Mouse (Mus musculus) midbrain, embryonic 11.5 days (tissue): ENCODE measurements around the gene Fmnl2. TPM values are rescaled to one million over a fixed set of nuclear protein-coding genes. Genes with fewer than 3 reads are reported as not detected.

Experiments used
- ATAC-seq: fragments of 200-750 bp; cut with Nextera tagmentation; 2 replicates; pipeline ENCODE4 v1.8.0; 2017; ENCODE audit warnings: moderate TSS enrichment, moderate library complexity; ENCODE audit not compliant: low FRiP score
- DNase-seq: peaks from one replicate; pipeline ENCODE4 v3.0.0; 2015; ENCODE audit warnings: low spot score; ENCODE audit errors: missing footprints
- H3K27ac ChIP-seq: fragments of 300-500 bp; sonication (generic); 2 replicates; pipeline ENCODE4 v1.5.1; 2014; ENCODE audit warnings: low read depth, low read length
- H3K27me3 ChIP-seq: fragments of 300-500 bp; sonication (generic); 2 replicates; pipeline ENCODE4 v1.6.1; 2014; ENCODE audit warnings: mild to moderate bottlenecking, low read length, moderate library complexity, mixed read lengths; ENCODE audit not compliant: control insufficient read depth, insufficient read depth
- H3K36me3 ChIP-seq: fragments of 300-500 bp; sonication (generic); 2 replicates; pipeline ENCODE4 v1.6.1; 2014; ENCODE audit warnings: mild to moderate bottlenecking, low read length, moderate library complexity, mixed read lengths; ENCODE audit not compliant: control insufficient read depth, insufficient read depth
- H3K4me1 ChIP-seq: fragments of 300-500 bp; sonication (generic); 2 replicates; pipeline ENCODE4 v1.6.1; 2014; ENCODE audit warnings: low read length; ENCODE audit not compliant: control insufficient read depth, insufficient read depth
- H3K4me2 ChIP-seq: fragments of 300-500 bp; sonication (generic); 2 replicates; pipeline ENCODE4 v1.6.1; 2014; ENCODE audit warnings: mild to moderate bottlenecking, moderate library complexity
- H3K4me3 ChIP-seq: fragments of 300-500 bp; sonication (generic); 2 replicates; pipeline ENCODE4 v1.5.1; 2014; ENCODE audit warnings: low read depth, low read length
- H3K9ac ChIP-seq: fragments of 300-500 bp; sonication (generic); 2 replicates; pipeline ENCODE4 v1.6.1; 2014; ENCODE audit warnings: low read length
- H3K9me3 ChIP-seq: fragments of 300-500 bp; sonication (generic); 2 replicates; pipeline ENCODE4 v1.6.1; 2016; ENCODE audit warnings: low read length; ENCODE audit not compliant: control insufficient read depth
- WGBS: fragments of 180-500 bp; shearing (Covaris S2); extraction: QIAGEN DNeasy Blood & Tissue Kit; methylation state at CpG from one replicate; pipeline ENCODE4 v1.1.7; 2014; 5-methylcytosine and 5-hydroxymethylcytosine counted together
- polyA plus RNA-seq: library from polyadenylated mRNA; unstranded; fragments of >200 nt; fragmentation: Nextera tagmentation; extraction: Ambion mirVana; gene quantifications from 2 replicates; pipeline ENCODE4 v1.2.1, GENCODE M21; 2014

Fmnl2 gene
- polyA plus RNA-seq, 1 experiment from 2014 or later = 9.4 TPM

DNA sequence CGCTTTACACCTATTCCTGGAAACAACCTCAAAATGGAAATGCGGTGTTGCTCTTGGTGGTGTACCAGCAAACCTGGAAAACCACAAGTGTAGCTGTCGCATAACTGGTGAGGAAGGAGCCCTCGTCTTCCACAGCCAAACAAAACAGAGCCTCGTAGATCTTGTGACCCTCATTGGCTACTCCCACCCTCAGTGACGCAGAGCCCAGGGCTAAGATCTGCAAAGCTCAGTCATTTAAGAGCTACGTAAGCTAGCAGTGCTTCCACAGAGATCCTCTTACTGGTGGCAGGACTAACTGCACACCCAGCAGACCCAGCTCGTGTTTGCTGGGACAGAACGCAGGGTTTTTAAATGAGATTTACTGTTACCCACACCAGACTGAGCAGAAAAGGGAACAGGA is 237.4 kb downstream of the Fmnl2 start:
- Histone ChIP-seq H3K27me3 (no peaks in the 10 kb centered on the region), H3K4me2 (no peak overlapping the region), H3K4me3 (no peak overlapping the region), H3K9me3 (no peaks in the 10 kb centered on the region), H3K4me1 (no peaks in the 10 kb centered on the region), H3K27ac (no peak overlapping the region), H3K9ac (no peak overlapping the region), H3K36me3 (no peaks in the 10 kb centered on the region)
- DNase-seq (no peak), ATAC-seq (no peak)
- WGBS = 91% methylated on average over 9 of the region's 9 CpGs

DNA sequence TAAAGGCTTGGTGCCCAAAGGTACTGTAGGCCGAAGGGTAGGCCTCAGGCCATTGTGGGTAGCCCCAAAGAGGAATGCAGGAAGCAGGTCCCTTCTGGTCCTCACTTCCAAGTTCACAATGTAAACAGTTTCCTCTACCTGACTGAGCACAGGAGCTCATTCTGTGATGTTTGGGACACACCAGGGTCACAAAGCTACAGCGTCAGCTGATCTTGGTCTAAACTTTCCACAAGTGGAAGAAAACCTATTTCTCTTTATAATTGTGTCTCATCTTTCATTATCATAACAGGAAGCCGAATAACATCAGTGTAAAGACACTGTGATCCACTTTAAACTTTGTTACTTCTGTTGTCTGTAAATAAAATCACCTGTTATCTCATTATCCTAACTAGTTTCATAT is 237.8 kb downstream of the Fmnl2 start:
- Histone ChIP-seq H3K27me3 (no peaks in the 10 kb centered on the region), H3K36me3 (no peaks in the 10 kb centered on the region), H3K4me1 (no peaks in the 10 kb centered on the region), H3K9ac (no peak overlapping the region), H3K27ac (no peak overlapping the region), H3K9me3 (no peaks in the 10 kb centered on the region), H3K4me2 (no peak overlapping the region), H3K4me3 (no peak overlapping the region)
- no peak for DNase-seq
- no peak for ATAC-seq
- WGBS = 96% methylated on average over 3 of the region's 3 CpGs

DNA sequence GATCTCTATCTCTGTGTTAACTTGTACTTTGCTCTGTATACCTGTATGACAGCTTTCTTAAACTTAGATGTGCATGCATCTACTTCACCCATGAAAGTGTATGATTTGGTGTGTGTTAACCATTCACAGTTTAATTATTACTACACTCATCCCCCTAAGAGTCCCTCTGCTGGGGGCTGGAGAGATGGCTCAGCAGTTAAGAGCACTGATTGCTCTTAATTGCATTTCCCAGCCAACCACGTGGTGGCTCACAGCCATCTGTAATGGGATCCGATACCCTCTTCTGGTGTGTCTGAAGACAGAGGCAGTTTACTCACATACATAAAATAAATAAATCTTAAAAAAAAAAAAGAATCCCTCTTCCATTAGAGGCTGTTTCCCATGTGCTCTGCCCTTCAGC is 242.4 kb downstream of the Fmnl2 start:
- WGBS = 74% methylated on average over 2 of the region's 2 CpGs
- ATAC-seq (no peak), DNase-seq (no peak)

DNA sequence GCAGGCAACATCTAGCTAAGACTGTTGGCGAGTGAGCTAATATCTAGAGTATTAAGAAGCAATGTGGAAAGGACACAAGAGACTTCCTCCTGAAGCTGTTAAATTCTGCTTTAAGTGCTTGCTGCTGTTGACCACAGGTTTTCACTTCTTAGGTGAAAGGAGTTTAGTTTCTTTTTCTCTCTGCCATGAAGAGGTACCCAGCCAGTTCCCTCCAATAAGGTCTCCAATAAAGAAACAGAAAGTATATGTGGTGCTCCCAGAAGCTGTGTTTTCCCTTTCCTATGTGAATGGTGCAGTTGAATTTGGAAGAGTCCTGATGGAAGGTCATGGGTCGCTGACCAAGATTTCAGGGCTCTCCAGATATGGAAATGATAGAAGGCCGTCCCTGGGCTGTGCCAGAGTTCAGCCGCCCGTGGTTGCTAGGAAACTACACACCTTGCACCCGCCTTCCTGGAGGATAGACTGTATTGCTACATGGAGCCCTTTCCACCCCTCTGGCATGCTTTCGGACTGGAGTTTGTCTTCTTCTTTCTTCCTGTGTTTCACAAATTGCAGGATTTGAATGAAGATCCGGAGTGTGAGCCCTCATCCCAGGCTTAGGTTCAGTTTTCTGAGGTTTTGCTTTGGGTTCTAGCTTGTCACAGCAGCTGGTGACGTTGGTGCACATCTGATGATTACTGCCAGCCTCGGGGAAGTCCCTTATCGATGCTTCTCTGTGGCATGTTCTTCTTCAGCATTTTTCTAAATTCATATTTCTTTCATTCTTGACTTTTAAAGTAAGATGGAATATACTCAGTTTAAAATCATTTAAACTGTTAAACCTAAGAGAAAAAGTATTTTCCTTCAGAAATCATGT is 244.5 kb downstream of the Fmnl2 start:
- H3K4me2 ChIP-seq = no peak overlapping the region
- H3K4me3 ChIP-seq = no peak overlapping the region
- peaks cover 12% of the 10 kb centered on the region for H3K36me3 ChIP-seq
- 91% methylated on average over 11 of the region's 11 CpGs for WGBS
- H3K4me1 ChIP-seq = no peaks in the 10 kb centered on the region
- no peak overlapping the region for H3K9ac ChIP-seq
- DNase-seq = no peak
- no peaks in the 10 kb centered on the region for H3K27me3 ChIP-seq
- H3K27ac ChIP-seq = no peak overlapping the region
- no peak for ATAC-seq
- H3K9me3 ChIP-seq = no peaks in the 10 kb centered on the region

More for the DNA sequence above, 242.4 kb downstream of the Fmnl2 start:
- Histone ChIP-seq H3K27me3 (no peaks in the 10 kb centered on the region), H3K9me3 (no peaks in the 10 kb centered on the region), H3K9ac (no peak overlapping the region), H3K4me1 (no peaks in the 10 kb centered on the region), H3K27ac (no peak overlapping the region), H3K36me3 (peaks cover 2% of the 10 kb centered on the region; the same call in 1 of the 2 replicates), H3K4me3 (no peak overlapping the region), H3K4me2 (no peak overlapping the region)

DNA sequence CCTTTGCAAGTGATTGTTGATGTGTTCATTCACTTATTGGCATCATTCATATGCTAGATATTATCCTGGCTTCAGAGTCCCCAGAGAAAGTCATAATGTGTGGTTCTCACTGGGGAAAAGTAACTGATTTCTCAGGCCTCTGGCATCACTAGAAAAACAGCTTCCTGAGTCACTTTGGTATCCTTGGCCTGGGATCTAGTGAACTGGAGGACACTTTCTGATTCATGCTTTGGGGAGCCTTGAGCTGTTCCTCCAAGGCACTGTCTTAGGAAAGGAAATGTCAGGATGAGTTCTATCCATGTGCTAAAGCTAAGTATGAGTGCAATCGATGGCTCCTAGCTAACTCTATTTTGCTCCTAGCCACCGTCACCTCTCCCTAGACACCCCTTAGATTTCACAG is 245.2 kb downstream of the Fmnl2 start:
- H3K36me3 ChIP-seq = peaks cover 12% of the 10 kb centered on the region
- 98% methylated on average over 2 of the region's 2 CpGs for WGBS

DNA sequence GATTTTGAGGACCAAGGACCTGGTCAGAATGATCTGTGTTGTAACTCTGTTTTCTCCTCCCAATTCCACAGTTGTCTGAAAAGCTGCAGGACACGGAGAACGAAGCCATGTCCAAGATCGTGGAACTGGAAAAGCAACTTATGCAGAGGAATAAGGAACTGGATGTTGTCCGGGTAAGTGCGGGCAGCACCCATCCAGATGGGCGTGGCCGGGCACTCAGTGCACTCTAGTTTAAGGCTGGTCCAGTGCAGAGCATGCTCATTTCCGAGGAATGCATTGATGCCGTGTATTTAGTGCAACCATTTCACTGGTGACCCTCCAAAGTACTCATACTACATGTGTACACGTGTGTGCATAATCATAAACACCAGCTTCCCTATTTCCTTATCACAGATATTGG is 247.7 kb downstream of the Fmnl2 start:
- ATAC-seq = no peak

More for the DNA sequence above, 245.2 kb downstream of the Fmnl2 start:
- H3K27me3 ChIP-seq = no peaks in the 10 kb centered on the region
- no peaks in the 10 kb centered on the region for H3K9me3 ChIP-seq
- H3K9ac ChIP-seq = no peak overlapping the region
- H3K4me2 ChIP-seq = no peak overlapping the region
- H3K4me3 ChIP-seq = no peak overlapping the region
- no peak for DNase-seq
- H3K4me1 ChIP-seq = no peaks in the 10 kb centered on the region
- no peak for ATAC-seq
- no peak overlapping the region for H3K27ac ChIP-seq

DNA sequence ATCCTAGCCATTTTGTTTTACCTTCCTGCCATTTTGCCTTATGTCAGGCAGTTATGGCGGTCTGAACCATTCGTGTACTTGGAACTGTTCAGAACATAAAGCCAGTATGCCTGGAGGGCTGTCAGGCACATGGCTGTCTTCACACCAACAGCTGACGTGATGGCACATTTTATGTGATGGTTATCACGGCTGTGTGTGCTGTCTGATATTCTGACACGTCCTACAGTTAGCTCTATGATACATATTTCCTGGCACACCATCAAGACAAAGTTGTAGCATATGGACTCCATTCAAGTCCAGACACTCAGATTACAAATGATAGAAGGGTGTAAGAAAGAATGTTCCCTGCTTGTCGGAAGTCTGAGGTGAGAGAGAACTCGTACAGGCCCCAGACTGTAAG is 248.4 kb downstream of the Fmnl2 start:
- DNase-seq (no peak), ATAC-seq (no peak)
- H3K9me3 ChIP-seq = no peaks in the 10 kb centered on the region
- no peak overlapping the region for H3K4me3 ChIP-seq
- H3K9ac ChIP-seq = no peak overlapping the region
- H3K4me2 ChIP-seq = no peak overlapping the region
- no peak overlapping the region for H3K27ac ChIP-seq
- no peaks in the 10 kb centered on the region for H3K27me3 ChIP-seq
- H3K36me3 ChIP-seq = peaks cover 12% of the 10 kb centered on the region
- H3K4me1 ChIP-seq = no peaks in the 10 kb centered on the region
- WGBS = 93% methylated on average over 7 of the region's 7 CpGs

More for the DNA sequence above, 247.7 kb downstream of the Fmnl2 start:
- no peak for DNase-seq
- peaks cover 12% of the 10 kb centered on the region for H3K36me3 ChIP-seq
- no peak overlapping the region for H3K27ac ChIP-seq
- H3K4me3 ChIP-seq = no peak overlapping the region
- H3K9ac ChIP-seq = no peak overlapping the region
- no peaks in the 10 kb centered on the region for H3K9me3 ChIP-seq
- no peaks in the 10 kb centered on the region for H3K27me3 ChIP-seq
- H3K4me2 ChIP-seq = no peak overlapping the region
- 92% methylated on average over 10 of the region's 10 CpGs for WGBS
- H3K4me1 ChIP-seq = no peaks in the 10 kb centered on the region

DNA sequence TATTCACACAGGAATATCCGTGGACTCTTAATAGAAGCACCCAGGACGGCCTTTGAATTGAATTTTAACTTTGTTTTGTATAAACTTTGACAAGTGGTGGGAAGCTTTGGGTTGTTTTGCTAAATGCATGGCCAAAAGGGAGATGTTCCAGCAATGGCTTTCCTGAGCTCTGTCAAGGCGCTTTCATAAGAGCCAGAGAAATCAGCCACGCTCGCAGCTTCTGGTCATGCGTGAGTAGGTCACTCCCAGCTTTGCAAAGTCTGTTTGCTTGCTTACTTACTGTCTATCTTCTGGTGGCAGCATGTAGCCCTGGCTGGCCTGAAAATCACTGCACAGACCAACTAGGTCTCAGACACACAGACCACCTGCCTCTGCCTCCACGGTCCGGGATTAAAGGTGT is 248.8 kb downstream of the Fmnl2 start:
- ATAC-seq = no peak
- Histone ChIP-seq H3K27me3 (no peaks in the 10 kb centered on the region), H3K9ac (no peak overlapping the region), H3K4me1 (no peaks in the 10 kb centered on the region), H3K27ac (no peak overlapping the region), H3K36me3 (peaks cover 12% of the 10 kb centered on the region), H3K4me3 (no peak overlapping the region), H3K4me2 (no peak overlapping the region), H3K9me3 (no peaks in the 10 kb centered on the region)
- WGBS = 94% methylated on average over 8 of the region's 8 CpGs
- no peak for DNase-seq

DNA sequence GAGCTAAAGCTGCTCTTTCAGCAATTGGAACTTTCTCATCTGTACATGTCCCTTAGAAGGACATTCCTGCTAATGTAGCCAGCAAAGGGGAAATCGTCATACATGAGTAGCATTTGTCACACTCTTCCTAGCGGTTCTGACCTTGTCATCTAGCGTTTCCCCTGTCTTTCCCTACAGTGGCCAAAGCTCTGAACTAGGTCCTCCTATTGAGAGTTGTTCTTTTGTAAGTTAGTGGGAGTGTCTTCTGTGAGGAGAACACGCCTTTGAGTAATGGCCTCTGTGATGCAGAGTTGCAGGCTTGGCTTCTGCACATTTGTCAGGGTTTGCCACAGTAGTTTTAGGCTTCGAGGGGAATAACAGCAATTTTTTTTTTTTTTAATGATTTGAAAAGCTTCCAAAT is 250.9 kb downstream of the Fmnl2 start:
- Histone ChIP-seq H3K4me2 (no peak overlapping the region), H3K27me3 (no peaks in the 10 kb centered on the region), H3K9ac (no peak overlapping the region), H3K4me1 (no peaks in the 10 kb centered on the region), H3K27ac (no peak overlapping the region), H3K9me3 (no peaks in the 10 kb centered on the region), H3K4me3 (no peak overlapping the region), H3K36me3 (peaks cover 9% of the 10 kb centered on the region)
- ATAC-seq (no peak), DNase-seq (no peak)
- WGBS = 81% methylated on average over 5 of the region's 5 CpGs
